Mouse (Mus musculus): Measurements from ENCODE around the gene Sept9.

Gene Sept9

GRCm38 (mm10) chr11:117199282-117200175 is at the start of gene Sept9:
Sept9 (plus strand) TSS chr11:117199661.
- DNase-seq: no peak

GRCm38 (mm10) chr11:117150467-117150966 is 48.9 kb upstream of the Sept9 start:
- DNase-seq: no peak

- no peak for DNase-seq
Observed at GRCm38 (mm10) chr11:117151461-117151860, 48.0 kb upstream of the Sept9 start.

- DNase-seq: no peak
Observed at GRCm38 (mm10) chr11:117152541-117152940, 46.9 kb upstream of the Sept9 start.

DNA sequence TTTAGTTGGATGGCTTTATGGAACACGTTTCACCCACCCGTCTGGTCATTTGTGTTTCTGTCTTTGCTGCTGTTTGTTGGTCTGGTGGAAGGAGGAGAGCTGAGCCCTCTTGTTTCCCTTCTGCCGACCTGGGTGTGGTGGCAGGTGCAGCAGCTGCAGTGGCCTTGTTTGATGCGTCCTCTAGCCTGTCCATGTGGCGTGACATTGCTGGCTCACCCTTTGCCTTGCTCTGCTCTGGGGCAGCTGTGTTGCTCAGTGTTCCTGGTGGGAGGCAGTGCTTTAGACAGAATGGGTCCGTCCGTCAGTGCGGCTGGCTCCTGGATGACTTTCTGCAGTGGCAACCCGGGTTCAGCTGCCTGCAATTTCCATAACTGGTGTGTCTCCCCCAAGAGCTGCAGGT is 45.9 kb upstream of the Sept9 start:
- no peak for DNase-seq

GRCm38 (mm10) chr11:117154088-117154815 is 45.2 kb upstream of the Sept9 start:
- no peak for DNase-seq

DNA sequence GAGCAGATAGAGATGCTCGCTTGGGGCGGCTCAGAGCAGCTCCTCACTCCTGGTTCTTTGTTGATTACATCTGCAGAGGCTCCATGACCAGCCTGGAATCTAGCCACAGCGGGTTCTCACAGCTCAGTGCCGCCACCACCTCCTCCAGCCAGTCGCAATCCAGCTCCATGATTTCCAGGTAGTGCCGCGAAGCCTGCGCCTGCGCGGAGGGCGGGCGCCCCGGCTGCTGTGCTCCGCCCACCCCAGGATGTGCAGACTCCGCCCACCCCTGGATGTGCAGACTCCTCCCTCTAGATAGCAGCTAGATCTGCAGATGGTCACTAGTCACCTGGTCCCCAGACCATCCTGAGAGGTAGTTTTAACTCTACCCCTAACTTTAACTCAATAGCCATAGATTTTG is 42.7 kb upstream of the Sept9 start:
- DNase-seq: peak; percentile 54

DNA sequence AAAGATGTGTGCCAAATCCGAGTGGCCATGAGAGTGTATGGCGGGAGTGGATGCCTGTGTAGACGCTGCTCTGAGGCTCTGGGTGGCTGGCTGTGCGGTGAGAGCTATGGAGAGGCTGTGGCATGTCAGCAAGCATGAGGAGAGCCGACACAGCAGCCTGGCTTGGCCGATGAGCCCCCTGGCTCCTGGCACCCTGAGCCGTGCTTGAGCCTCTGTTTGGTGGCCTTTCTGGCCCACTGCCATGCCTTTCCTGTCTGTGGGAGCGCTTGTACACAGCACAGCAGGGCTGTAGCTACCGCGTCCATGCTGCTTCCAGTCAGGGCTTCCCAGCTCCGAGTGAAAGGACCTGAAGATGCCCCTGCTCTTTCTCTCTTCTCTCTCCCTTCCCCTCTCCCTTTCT is 41.1 kb upstream of the Sept9 start:
- peak; percentile 52 for DNase-seq

- no peak for DNase-seq
Observed at GRCm38 (mm10) chr11:117159257-117159945, 40.1 kb upstream of the Sept9 start.

DNA sequence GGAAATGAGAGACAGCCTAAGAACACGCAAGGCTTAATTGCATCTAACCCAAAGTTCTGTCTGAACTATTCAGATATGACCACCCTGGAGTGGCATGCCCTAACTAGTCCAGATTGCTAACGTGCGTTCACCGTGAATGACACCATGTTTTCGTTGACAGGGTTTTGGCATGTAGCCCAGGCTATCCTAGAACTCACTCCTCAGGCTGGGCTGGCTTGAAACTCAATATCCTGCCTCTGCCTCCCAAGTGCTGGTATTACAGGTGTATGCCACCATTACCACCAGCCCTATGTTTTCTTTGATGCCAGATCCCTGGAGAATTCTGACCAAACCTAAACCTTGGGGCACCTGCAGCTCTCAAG is 39.5 kb upstream of the Sept9 start:
- no peak for DNase-seq

DNA sequence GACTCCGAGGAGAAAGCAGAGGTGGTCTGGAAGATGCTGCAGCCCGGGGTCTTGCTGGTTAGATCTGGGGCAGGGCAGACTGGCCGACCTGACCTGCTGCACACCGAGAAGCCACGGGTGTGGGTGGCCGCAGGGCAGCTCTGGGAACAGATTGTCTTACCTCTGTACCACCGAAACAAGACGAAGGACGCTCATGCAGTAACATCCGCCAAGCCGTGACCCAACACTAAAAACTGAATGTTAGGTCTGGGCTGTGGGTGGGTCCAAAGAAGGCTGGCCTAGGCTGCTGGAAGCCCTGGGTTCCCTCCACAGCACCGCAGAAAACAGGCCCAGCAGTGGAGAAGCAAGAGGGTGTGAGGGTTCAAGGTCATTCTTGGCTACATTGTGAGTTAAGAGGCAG is 38.7 kb upstream of the Sept9 start:
- DNase-seq: no peak

DNA sequence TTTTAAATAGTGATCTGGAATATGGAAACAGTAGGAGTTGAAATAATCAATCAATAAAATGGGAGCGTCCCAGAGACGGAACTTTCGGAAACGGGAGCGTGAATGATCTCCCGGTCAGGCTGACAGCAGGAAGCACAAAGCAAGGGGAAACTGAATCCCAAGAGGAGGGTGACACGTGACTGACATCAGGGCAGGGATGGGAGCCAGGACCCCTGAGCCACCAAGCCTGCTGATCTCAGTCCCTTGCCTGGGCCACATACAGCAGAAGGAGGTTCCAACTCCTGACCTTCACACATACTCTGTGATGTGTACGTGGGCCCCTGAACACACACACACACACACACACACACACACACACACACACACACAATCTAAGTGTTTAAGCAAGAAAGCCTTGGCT is 37.9 kb upstream of the Sept9 start:
- DNase-seq: no peak

DNA sequence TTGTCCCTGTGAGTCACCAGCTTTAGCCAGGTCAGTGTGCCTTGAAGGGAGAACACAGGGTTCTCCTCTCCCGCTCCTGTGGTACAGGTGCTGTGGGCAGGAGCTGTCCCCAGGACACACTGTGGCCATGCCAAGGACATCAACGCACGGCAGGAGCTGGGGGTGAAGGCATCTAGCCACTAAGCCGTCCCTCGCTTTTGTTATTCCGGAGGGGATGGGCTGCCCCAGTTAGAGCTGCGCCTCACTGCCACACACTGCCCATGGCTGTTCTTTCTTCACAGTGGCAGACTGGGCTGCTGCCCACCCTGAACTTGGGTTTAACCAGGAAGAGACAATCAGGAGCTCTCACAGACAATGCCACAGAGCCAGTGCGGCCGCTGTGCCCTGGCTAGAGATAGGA is 36.4 kb upstream of the Sept9 start:
- no peak for DNase-seq

DNA sequence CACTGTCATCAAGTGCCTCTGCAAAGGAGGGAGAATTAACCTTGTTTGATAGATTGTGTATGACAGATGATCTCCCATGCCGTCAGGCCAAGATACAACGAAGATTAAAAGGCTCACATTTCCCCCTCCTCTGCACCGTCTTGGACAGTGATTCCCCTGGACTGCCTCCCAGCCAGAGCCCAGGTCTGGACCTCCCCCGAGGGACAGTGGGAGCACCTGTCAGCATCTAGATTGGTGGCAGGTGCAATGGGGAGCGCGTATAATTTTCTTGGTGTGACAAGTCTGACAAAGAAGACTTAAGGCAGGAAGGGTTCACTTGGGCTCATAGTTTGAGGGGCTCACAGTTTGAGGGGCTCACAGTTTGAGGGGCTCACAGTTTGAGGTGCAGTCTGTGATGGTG is 35.7 kb upstream of the Sept9 start:
- DNase-seq: no peak

GRCm38 (mm10) chr11:117168278-117169087 is 31.0 kb upstream of the Sept9 start:
- no peak for DNase-seq

DNA sequence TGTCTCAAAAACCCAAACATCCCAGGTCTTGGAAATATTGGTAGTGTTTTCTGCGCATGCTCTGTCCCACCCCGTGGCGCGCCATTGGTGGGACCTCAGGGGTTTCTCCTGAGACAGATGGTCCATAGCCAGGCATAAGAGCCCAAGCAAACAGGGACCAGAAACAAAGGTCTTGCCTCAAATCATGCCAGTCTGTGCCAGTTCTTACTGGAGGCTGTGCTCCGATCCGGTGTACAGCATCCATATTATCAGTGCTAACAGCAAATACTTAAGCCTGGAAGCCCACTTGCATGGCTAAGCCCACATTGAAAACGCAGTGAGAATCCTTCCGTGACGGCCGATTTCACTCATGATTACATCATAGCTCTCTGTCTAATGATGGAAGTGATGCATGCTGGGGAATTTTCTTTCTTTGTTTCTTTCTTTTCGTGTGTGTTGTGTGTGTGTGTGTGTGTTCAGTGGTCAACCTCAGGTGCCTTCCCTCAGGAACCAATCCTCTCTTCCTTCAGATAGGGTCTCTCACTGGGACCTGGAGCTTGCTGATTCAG is 30.3 kb upstream of the Sept9 start:
- DNase-seq: no peak

- DNase-seq: no peak
Observed at GRCm38 (mm10) chr11:117169801-117170565, 29.5 kb upstream of the Sept9 start.

- DNase-seq: no peak
Observed at GRCm38 (mm10) chr11:117174098-117174892, 25.2 kb upstream of the Sept9 start.

DNA sequence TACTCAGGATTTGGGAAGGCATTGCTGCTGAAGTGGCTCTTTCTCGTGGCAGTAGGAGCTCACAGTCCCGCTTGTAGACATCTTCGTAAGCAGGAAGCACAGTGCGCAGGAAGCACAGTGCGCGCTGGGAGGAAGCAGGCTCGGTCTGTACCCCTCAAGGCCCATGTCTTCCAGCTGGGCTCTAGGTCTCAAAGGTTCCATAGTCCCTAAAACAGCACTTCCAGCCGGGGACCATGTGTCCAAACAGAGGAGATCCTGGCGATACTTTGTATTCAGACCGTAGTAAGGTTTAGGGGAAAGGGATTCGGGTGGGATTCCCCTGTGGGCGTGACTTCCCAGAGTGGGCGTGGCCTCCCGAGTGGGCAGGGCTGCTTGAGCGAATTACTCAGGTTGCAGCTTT is 24.5 kb upstream of the Sept9 start:
- no peak for DNase-seq

DNA sequence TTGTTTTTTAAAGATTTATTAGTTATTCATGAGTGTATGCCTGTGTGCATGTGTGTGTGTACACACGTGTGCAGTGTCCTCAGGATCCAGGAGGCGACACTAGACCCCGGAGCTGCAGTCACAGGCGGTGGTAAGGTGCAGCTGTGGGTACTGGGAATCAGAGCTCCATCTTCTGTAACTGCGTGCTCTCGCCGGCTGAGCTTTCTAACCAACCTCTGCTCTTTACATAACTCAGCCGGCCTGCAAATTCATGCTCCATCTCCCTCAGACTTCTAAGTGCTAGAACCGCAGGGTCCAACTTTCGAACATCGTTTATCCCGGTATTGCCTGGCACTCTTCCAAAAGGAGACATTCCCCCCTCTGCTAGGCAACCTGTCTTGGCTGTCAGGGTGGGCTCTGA is 24.0 kb upstream of the Sept9 start:
- no peak for DNase-seq

GRCm38 (mm10) chr11:117176304-117176703 is 23.2 kb upstream of the Sept9 start:
- DNase-seq: no peak

Measured in right cerebral cortex, postnatal 25 days (tissue).